15 mouse cellular contexts compared by ENCODE assay signal in the genomic region with DNA sequence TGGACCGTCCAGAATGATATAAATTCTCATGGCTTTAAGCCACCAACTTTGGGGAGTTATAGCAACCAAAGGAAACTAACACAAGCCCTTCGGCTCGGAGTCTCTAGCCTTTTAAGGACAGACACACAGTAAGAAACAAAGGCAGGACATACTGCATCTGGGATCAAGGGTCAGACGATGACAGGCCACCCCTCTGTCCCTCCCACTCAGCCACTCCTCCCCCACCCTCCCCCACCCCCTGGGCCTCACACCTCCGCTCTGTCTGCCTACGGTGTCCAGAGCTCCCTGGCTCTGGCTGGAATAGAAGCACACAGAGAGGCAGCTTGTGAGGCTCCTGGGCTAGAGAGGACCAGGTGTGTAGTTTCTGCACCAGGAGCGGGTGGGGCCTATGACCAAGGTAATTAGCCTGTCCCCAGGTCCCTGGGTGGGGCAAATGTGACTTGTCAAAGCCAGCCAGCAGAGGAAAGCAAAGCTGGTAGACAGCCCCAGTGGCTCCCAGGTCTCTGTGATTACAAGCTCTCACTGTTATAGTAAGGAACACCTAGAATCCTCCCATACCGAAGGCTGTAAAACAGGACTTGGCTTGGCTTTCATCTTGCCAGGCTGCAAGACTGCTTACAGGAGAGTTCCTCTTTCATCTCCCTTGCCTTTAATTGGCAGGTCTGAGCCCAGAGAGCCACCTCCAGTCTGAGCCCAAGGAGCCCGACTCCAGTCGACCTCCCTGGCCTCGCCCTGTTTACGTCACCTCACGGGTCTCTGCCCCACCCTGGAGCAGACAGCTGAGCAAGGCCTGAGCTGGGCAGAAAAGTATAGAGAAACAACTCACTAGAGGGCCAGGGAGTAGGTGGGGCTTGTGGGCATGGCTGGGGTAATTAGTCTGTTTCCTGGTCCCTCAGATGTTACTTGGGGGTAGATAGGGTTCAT. TPM values are rescaled to one million over a fixed set of nuclear protein-coding genes. Genes with fewer than 3 reads are reported as not detected.
DNase-seq lines count a peak whose midpoint lies in the region; ATAC-seq lines count a peak whose summit lies in the region.
"Had no signal": no experiment of that assay in that cellular context is flagged by ENCODE, and none has a peak within 500 bp of the region (broad histone marks: within the 10 kb centered on the region; RNA-seq: fewer than 3 reads in every experiment).

No protein-coding gene starts in this region.

- no peaks in the 10 kb centered on the region for H3K36me3 ChIP-seq in liver, embryonic 13.5 days
- no peaks in the 10 kb centered on the region for H3K36me3 ChIP-seq in stomach, embryonic 14.5 days (ENCODE audit: control insufficient read depth, insufficient read depth, low read length)
- no peaks in the 10 kb centered on the region for H3K36me3 ChIP-seq in forebrain, embryonic 16.5 days (ENCODE audit: control insufficient read depth, insufficient read depth)
- H3K36me3 ChIP-seq: neural tube, embryonic 12.5 days had no signal

- WGBS in liver, embryonic 13.5 days (ENCODE audit: insufficient replicate concordance), result 48% methylated on average over 13 of the region's 13 CpGs
- WGBS in large intestine, adult 2 months, result 29% methylated on average over 13 of the region's 13 CpGs
- 39% methylated on average over 13 of the region's 13 CpGs for WGBS in stomach, embryonic 14.5 days
- WGBS in forebrain, embryonic 16.5 days, result 75% methylated on average over 13 of the region's 13 CpGs

- H3K27me3 ChIP-seq in liver, embryonic 13.5 days, result no peaks in the 10 kb centered on the region
- H3K27me3 ChIP-seq in stomach, embryonic 14.5 days (ENCODE audit: control insufficient read depth, insufficient read depth, low read length), result no peaks in the 10 kb centered on the region
- H3K27me3 ChIP-seq in forebrain, embryonic 16.5 days (replicated peaks; ENCODE audit: control insufficient read depth, insufficient read depth, low read length), result no peaks in the 10 kb centered on the region
- H3K27me3 ChIP-seq: neural tube, embryonic 12.5 days had no signal

- DNase-seq in cerebellum, adult 9-10 months, result peak; percentile 27
- no peak for DNase-seq in cerebellum, adult 11 months
- no peak for DNase-seq in liver, embryonic 13.5 days
- DNase-seq in liver, result no peak
- peak; percentile 74 for DNase-seq in large intestine, adult 2 months (ENCODE audit: low read depth, low spot score)
- no peak for DNase-seq in embryo, embryonic 10.5 days (ENCODE audit: low spot score)
- DNase-seq: adrenal gland, adult 8-10 months; heart, adult 18-20 months; kidney, postnatal 36 days; lung, adult 2 months; midbrain, embryonic 14.5 days had no signal

- no peak overlapping the region for H3K27ac ChIP-seq in liver, embryonic 13.5 days
- H3K27ac ChIP-seq in stomach, embryonic 14.5 days (ENCODE audit: low read length), result peak overlapping the region; percentile 61; the same call in 1 of the 2 replicates
- no peak overlapping the region for H3K27ac ChIP-seq in forebrain, embryonic 16.5 days (ENCODE audit: low read length)
- H3K27ac ChIP-seq: neural tube, embryonic 12.5 days had no signal

- no peaks in the 10 kb centered on the region for H3K9me3 ChIP-seq in liver, embryonic 13.5 days (replicated peaks)
- H3K9me3 ChIP-seq in stomach, embryonic 14.5 days (ENCODE audit: control insufficient read depth, low read depth, low read length), result no peaks in the 10 kb centered on the region
- H3K9me3 ChIP-seq in forebrain, embryonic 16.5 days (ENCODE audit: control insufficient read depth, low read length), result no peaks in the 10 kb centered on the region
- H3K9me3 ChIP-seq: neural tube, embryonic 12.5 days had no signal

- no peak overlapping the region for H3K4me3 ChIP-seq in liver, embryonic 13.5 days (replicated peaks)
- H3K4me3 ChIP-seq in stomach, embryonic 14.5 days (ENCODE audit: low read depth, low read length), result no peak overlapping the region
- no peak overlapping the region for H3K4me3 ChIP-seq in forebrain, embryonic 16.5 days (replicated peaks; ENCODE audit: low read length)
- H3K4me3 ChIP-seq: neural tube, embryonic 12.5 days had no signal

- no peak overlapping the region for H3K9ac ChIP-seq in liver, embryonic 13.5 days
- no peak overlapping the region for H3K9ac ChIP-seq in stomach, embryonic 14.5 days (replicated peaks; ENCODE audit: low read depth, low read length)
- H3K9ac ChIP-seq in forebrain, embryonic 16.5 days (replicated peaks; ENCODE audit: low read depth, low read length), result no peak overlapping the region
- H3K9ac ChIP-seq: neural tube, embryonic 12.5 days had no signal

- H3K4me2 ChIP-seq in liver, embryonic 13.5 days, result no peak overlapping the region
- no peak overlapping the region for H3K4me2 ChIP-seq in stomach, embryonic 14.5 days (replicated peaks; ENCODE audit: low read depth, low read length)
- H3K4me2 ChIP-seq in forebrain, embryonic 16.5 days (ENCODE audit: low read length), result no peak overlapping the region
- H3K4me2 ChIP-seq: neural tube, embryonic 12.5 days had no signal

- ATAC-seq in liver, embryonic 13.5 days (ENCODE audit: low read depth), result peak; percentile 32; the same call in 1 of the 2 replicates
- ATAC-seq in stomach, embryonic 14.5 days (ENCODE audit: insufficient number of reproducible peaks, insufficient read depth, low FRiP score, low read depth), result no peak; the same call in 1 of the 2 replicates
- ATAC-seq in forebrain, embryonic 16.5 days, result no peak
- ATAC-seq: hindbrain, embryonic 16.5 days had no signal

- 0 out of 2 replicates have a peak, but pooled peaks cover 12% of the 10 kb centered on the region for H3K4me1 ChIP-seq in liver, embryonic 13.5 days (replicated peaks)
- 0 out of 2 replicates have a peak, but pooled peaks cover 2% of the 10 kb centered on the region for H3K4me1 ChIP-seq in stomach, embryonic 14.5 days (ENCODE audit: control insufficient read depth, insufficient read depth, low read length)
- H3K4me1 ChIP-seq in forebrain, embryonic 16.5 days (replicated peaks; ENCODE audit: control insufficient read depth, insufficient read depth, low read length), result no peaks in the 10 kb centered on the region
- H3K4me1 ChIP-seq: neural tube, embryonic 12.5 days had no signal

RNA-seq across cellular contexts. Expression of a gene that starts 28.9 kb away (rescaled TPM):
- 5.8 and 6.4 TPM in 2 replicates for polyA plus RNA-seq in liver, embryonic 13.5 days (2015; fragmentation: Nextera tagmentation; extraction: Ambion mirVana)
- 9.6 and 12.1 TPM in 2 replicates for polyA plus RNA-seq in large intestine, adult 2 months (2012; rRNA removed)
- 29.5 and 31.5 TPM in 2 replicates for polyA plus RNA-seq in stomach, embryonic 14.5 days (2014; fragmentation: Nextera tagmentation; extraction: Ambion mirVana)
- polyA plus RNA-seq in forebrain, embryonic 16.5 days (2015; fragmentation: Nextera tagmentation; extraction: Ambion mirVana), result 22.0 and 29.9 TPM in 2 replicates

RNA-seq across cellular contexts. Expression of a gene that starts 37.9 kb away (rescaled TPM):
- polyA plus RNA-seq in liver, embryonic 13.5 days (2015; fragmentation: Nextera tagmentation; extraction: Ambion mirVana), result 1.5 and 1.8 TPM in 2 replicates
- polyA plus RNA-seq in large intestine, adult 2 months (2012; rRNA removed), result 18.2 and 30.2 TPM in 2 replicates
- polyA plus RNA-seq in stomach, embryonic 14.5 days (2014; fragmentation: Nextera tagmentation; extraction: Ambion mirVana), result 10.7 and 11.0 TPM in 2 replicates
- polyA plus RNA-seq in forebrain, embryonic 16.5 days (2015; fragmentation: Nextera tagmentation; extraction: Ambion mirVana), result 10.0 and 11.1 TPM in 2 replicates

Comparison
In these comparisons a context has a peak if more than half of its experiments do, and no peak if none do; other contexts are left out.
1. DNase-seq: peak in cerebellum, adult 9-10 months (single experiment) and large intestine, adult 2 months (single experiment); none in cerebellum, adult 11 months (single experiment), liver, embryonic 13.5 days (single experiment), liver (single experiment) and embryo, embryonic 10.5 days (single experiment).